Mouse (Mus musculus) liver, postnatal 0 days (tissue): ENCODE measurements at regions not wholly inside any gene's neighbourhood (a gene's known extent, or its start where the extent isn't known, plus 50 kb on each side); places are given as distances from the start of the nearest gene placed in this dataset.
A peak's percentile ranks its signal among the peaks of the same experiment; 100 is the strongest.

Experiments
- ATAC-seq: fragments of 200-750 bp; cut with Nextera tagmentation; 2 replicates; pipeline ENCODE4 v1.8.0; 2017; ENCODE audit warnings: mild to moderate bottlenecking, moderate library complexity
- DNase-seq: peaks from one replicate; pipeline ENCODE4 v3.0.0-alpha.2; 2016
- H3K27ac ChIP-seq: fragments of 300-500 bp; sonication (generic); 2 replicates; pipeline ENCODE4 v1.5.1; 2014; ENCODE audit warnings: antibody characterized with exemption, moderate library complexity, mild to moderate bottlenecking, low read depth
- H3K27me3 ChIP-seq: fragments of 300-500 bp; sonication (generic); 2 replicates; pipeline ENCODE4 v1.6.1; 2014; ENCODE audit warnings: low read length, control low read depth, mixed read lengths; ENCODE audit not compliant: insufficient read depth
- H3K36me3 ChIP-seq: fragments of 300-500 bp; sonication (generic); replicated peaks from 2 replicates; pipeline ENCODE4 v1.6.1; 2014; ENCODE audit warnings: mild to moderate bottlenecking, control low read depth, low read length, moderate library complexity, mixed read lengths; ENCODE audit not compliant: insufficient read depth
- H3K4me1 ChIP-seq: fragments of 300-500 bp; sonication (generic); 2 replicates; pipeline ENCODE4 v1.6.1; 2014; ENCODE audit warnings: antibody characterized with exemption, mild to moderate bottlenecking, control low read depth; ENCODE audit not compliant: insufficient read depth
- H3K4me2 ChIP-seq: fragments of 300-500 bp; sonication (generic); 2 replicates; pipeline ENCODE4 v1.6.1; 2014; ENCODE audit warnings: low read depth, mild to moderate bottlenecking, low read length, moderate library complexity, mixed read lengths
- H3K4me3 ChIP-seq: fragments of 300-500 bp; sonication (generic); 2 replicates; pipeline ENCODE4 v1.5.1; 2014; ENCODE audit warnings: low read depth, low read length
- H3K9ac ChIP-seq: fragments of 300-500 bp; sonication (generic); replicated peaks from 2 replicates; pipeline ENCODE4 v1.6.1; 2014; ENCODE audit warnings: mild to moderate bottlenecking, moderate library complexity
- H3K9me3 ChIP-seq: fragments of 300-500 bp; sonication (generic); 2 replicates; pipeline ENCODE4 v1.6.1; 2016; ENCODE audit warnings: mild to moderate bottlenecking, control low read depth, low read length, mixed read lengths
- CTCF ChIP-seq: sonication (generic); IDR thresholded peaks from 2 replicates; pipeline ENCODE4 v1.5.1; 2016; ENCODE audit warnings: antibody characterized with exemption, low read depth
- EP300 ChIP-seq: IDR thresholded peaks from 2 replicates; pipeline ENCODE4 v1.6.1; 2016; ENCODE audit warnings: antibody characterized with exemption, low read depth, mild to moderate bottlenecking
- WGBS: fragments of 180-500 bp; shearing (Covaris S2); extraction: QIAGEN DNeasy Blood & Tissue Kit; methylation state at CpG from one replicate; pipeline ENCODE4 v1.1.7; 2014; ENCODE audit not compliant: insufficient replicate concordance; 5-methylcytosine and 5-hydroxymethylcytosine counted together

DNA sequence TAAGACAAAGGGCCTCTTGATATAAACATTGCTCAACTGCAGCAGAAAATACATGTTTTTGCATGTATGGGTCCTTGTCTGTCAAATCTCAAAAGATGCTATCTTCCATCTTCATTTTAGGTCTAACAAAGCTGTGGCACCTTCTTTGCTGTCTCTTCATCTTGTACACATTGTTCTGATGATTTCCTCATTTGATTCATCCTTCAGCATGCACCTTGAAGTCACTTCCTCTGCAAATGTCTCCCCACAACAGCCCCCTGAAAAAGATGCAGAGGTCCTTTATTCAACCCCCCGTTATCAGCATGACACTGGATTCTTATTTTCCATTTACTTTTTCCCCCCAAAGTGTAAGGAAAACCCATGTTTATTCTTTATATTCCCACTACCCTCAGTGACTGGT lies 290.5 kb upstream of the Kcnh8 start:
- no peaks in the 10 kb centered on the region for H3K27me3 ChIP-seq

DNA sequence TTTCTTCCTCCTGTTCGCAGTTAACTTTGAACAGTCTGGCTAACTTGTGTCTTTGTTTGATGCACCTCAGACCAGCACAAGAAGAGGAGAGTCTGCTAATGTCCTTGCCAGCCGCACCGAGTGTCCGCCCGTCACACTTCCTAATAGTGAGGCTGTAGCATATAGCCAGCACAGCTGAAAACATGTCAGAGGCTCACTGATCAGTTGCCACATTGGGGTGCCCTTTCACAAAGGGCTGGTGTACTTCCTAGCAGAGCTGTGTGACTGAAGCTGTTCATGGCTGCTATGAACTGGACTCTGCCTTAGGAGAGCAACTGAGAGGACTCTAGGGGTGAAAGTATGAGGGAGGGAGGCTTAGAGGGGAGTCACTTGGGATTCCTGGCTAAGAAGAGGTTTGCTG lies 293.7 kb upstream of the Kcnh8 start:
- ATAC-seq (no peak), DNase-seq (no peak)
- H3K4me1 ChIP-seq, result no peaks in the 10 kb centered on the region
- no peaks in the 10 kb centered on the region for H3K9me3 ChIP-seq
- no peak overlapping the region for H3K4me3 ChIP-seq
- no peaks in the 10 kb centered on the region for H3K36me3 ChIP-seq
- WGBS, result 90% methylated on average over 5 of the region's 5 CpGs
- H3K27ac ChIP-seq, result no peak overlapping the region
- no peak overlapping the region for H3K4me2 ChIP-seq
- no peaks in the 10 kb centered on the region for H3K27me3 ChIP-seq
- TF ChIP-seq EP300, result no peak
- TF ChIP-seq CTCF, result no peak
- H3K9ac ChIP-seq, result no peak overlapping the region

More for the DNA sequence above, 290.5 kb upstream of the Kcnh8 start:
- Histone ChIP-seq H3K9me3 (no peaks in the 10 kb centered on the region), H3K27ac (no peak overlapping the region), H3K4me3 (no peak overlapping the region), H3K4me2 (no peak overlapping the region), H3K36me3 (no peaks in the 10 kb centered on the region), H3K9ac (no peak overlapping the region), H3K4me1 (no peaks in the 10 kb centered on the region)
- TF ChIP-seq EP300 (no peak), CTCF (no peak)
- ATAC-seq, result no peak
- no peak for DNase-seq
- WGBS, result 63% methylated on average over 1 of the region's 1 CpGs

DNA sequence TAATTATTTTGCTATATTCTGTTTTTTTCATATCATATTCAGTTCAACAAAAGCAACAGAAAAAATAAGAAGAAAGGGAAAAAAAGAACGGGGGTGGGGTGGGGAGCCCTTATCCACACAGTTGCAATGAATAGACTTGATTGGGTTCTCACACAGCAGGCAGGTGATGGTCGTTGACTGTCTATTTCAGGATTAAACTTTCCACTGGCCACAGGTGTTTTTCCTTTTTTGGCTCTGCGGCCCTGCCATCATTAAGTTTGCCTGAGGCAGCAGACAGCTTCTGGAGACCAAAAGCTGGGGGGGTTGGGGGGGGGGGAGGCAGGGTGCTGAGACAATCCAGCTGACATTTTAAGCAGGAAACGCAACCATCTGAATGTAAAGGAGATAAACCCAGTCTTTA lies 298.4 kb upstream of the Kcnh8 start:
- Histone ChIP-seq H3K4me3 (no peak overlapping the region), H3K4me1 (no peaks in the 10 kb centered on the region), H3K4me2 (no peak overlapping the region), H3K27ac (no peak overlapping the region), H3K36me3 (no peaks in the 10 kb centered on the region), H3K9me3 (no peaks in the 10 kb centered on the region), H3K9ac (no peak overlapping the region), H3K27me3 (no peaks in the 10 kb centered on the region)
- ATAC-seq (no peak), DNase-seq (no peak)
- TF ChIP-seq CTCF (no peak), EP300 (no peak)
- WGBS, result 72% methylated on average over 4 of the region's 4 CpGs

DNA sequence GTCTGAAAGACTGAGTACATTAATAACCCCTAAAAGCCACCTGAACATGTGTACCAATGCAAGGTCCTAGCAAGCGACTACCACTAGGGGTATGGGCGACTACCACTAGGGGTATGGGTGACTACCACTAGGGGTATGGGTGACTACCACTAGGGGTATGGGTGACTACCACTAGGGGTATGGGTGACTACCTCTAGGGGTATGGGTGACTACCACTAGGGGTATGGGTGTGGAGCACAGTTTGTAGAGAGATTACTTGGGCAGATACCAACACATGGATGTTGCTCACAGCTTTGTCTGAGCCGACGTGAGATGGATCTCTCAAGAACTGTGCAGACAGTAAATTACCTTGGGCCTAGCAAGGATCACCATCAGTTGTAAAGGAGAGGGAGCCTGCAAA lies 299.2 kb upstream of the Kcnh8 start:
- Histone ChIP-seq H3K4me3 (no peak overlapping the region), H3K4me1 (no peaks in the 10 kb centered on the region), H3K4me2 (no peak overlapping the region), H3K27ac (no peak overlapping the region), H3K36me3 (no peaks in the 10 kb centered on the region), H3K27me3 (no peaks in the 10 kb centered on the region), H3K9me3 (no peaks in the 10 kb centered on the region), H3K9ac (no peak overlapping the region)
- TF ChIP-seq EP300 (no peak), CTCF (no peak)
- ATAC-seq, result no peak
- WGBS, result 79% methylated on average over 4 of the region's 4 CpGs
- no peak for DNase-seq

DNA sequence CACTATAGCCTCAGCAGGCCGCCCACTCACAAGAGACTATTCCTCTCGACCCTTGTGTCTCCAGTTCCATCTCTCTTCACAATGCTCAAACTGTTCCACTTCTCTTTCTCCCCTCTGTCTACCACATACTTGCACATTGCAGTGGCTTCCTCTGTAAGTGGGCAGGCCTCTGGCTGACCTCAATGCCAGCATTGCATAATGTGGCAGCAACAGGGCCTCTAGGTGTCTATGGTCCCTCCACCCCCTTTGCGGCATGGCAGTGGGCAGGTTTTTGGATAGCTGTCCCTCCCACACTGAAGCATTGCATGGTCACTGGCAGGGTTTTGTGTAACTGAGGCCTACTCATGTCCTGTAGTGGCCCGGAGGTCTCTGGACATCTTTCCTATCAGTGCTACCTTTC lies 302.7 kb upstream of the Kcnh8 start:
- Histone ChIP-seq H3K4me1 (no peaks in the 10 kb centered on the region), H3K36me3 (no peaks in the 10 kb centered on the region), H3K27me3 (no peaks in the 10 kb centered on the region), H3K4me3 (no peak overlapping the region), H3K27ac (no peak overlapping the region), H3K9me3 (no peaks in the 10 kb centered on the region), H3K9ac (no peak overlapping the region), H3K4me2 (no peak overlapping the region)
- TF ChIP-seq EP300 (no peak), CTCF (no peak)
- 75% methylated on average over 4 of the region's 4 CpGs for WGBS
- ATAC-seq, result peak; percentile 76
- peak; percentile 29 for DNase-seq

DNA sequence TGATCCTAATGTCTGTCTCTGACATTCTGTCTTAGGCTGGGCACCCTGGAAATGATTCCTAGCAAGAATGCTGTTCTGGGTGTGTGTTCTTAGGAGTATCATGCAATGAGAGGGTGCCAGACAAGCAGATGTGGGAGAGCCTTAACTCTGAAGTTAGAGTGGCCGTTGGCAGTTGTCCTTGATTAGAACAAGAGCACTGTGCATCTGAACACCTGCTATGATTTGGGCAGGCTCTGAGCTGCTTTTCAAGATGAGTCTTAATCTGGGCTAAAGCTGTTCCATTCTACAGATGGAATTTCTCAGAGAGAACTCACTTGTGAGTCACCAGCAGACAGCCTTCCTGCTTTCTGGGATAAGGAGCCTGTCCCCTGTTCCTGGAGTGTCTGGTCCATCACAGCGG lies 317.1 kb upstream of the Kcnh8 start:
- Histone ChIP-seq H3K36me3 (no peaks in the 10 kb centered on the region), H3K27ac (no peak overlapping the region), H3K4me2 (no peak overlapping the region), H3K9ac (no peak overlapping the region), H3K27me3 (no peaks in the 10 kb centered on the region), H3K4me1 (no peaks in the 10 kb centered on the region), H3K4me3 (no peak overlapping the region), H3K9me3 (no peaks in the 10 kb centered on the region)
- WGBS, result 73% methylated on average over 2 of the region's 2 CpGs
- ATAC-seq, result no peak
- no peak for DNase-seq
- TF ChIP-seq EP300 (no peak), CTCF (no peak)

DNA sequence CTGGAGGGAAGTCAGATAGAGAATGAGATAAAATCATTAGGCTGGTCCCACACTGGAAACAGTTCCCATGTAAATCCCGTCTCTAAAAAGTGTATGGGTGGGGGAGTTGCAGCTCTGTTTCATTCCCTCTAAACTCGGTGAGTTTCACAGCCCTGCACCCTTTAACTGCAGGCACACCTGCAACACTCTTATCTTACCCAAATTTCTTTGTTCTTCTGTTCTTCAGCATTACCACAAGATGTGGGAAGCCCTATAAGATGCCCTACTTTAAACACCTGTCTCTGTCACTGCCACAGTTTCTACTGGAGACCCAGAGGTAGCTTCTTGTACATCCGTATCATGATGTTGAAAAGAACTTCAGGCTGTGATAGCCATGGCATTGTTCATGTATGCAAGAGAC lies 320.2 kb upstream of the Kcnh8 start:
- H3K27ac ChIP-seq, result no peak overlapping the region
- no peaks in the 10 kb centered on the region for H3K4me1 ChIP-seq
- no peak overlapping the region for H3K9ac ChIP-seq
- DNase-seq (no peak), ATAC-seq (no peak)
- H3K4me3 ChIP-seq, result no peak overlapping the region
- H3K27me3 ChIP-seq, result no peaks in the 10 kb centered on the region
- no peak overlapping the region for H3K4me2 ChIP-seq
- WGBS, result 53% methylated on average over 3 of the region's 3 CpGs
- H3K9me3 ChIP-seq, result no peaks in the 10 kb centered on the region
- TF ChIP-seq EP300 (no peak), CTCF (no peak)
- no peaks in the 10 kb centered on the region for H3K36me3 ChIP-seq
